Mouse (Mus musculus) CH12.LX (cell line): ENCODE results near the gene Tbcb. TPM values are rescaled to one million over a fixed set of nuclear protein-coding genes. Genes with fewer than 3 reads are reported as not detected.

Experiments
- DNase-seq: peaks from one replicate; pipeline ENCODE4 v3.0.0-alpha.2; 2013; ENCODE audit errors: extremely low read depth
- H3K27ac ChIP-seq: 2 replicates; pipeline ENCODE4 v1.5.1; 2012; ENCODE audit warnings: low read depth, mild to moderate bottlenecking, control low read depth, moderate library complexity; ENCODE audit not compliant: insufficient read depth
- H3K27me3 ChIP-seq: replicated peaks from 2 replicates; pipeline ENCODE3; 2012; ENCODE audit warnings: inconsistent platforms
- H3K36me3 ChIP-seq, 2 experiments: replicated peaks in 1 of 2; 2 replicates each; pipeline versions ENCODE3 to v1.6.1; 2012; ENCODE audit warnings: inconsistent platforms in 1 of 2, low read length in 1 of 2, mild to moderate bottlenecking in 1 of 2, mixed read lengths in 1 of 2, moderate library complexity in 1 of 2; ENCODE audit not compliant: control insufficient read depth in 1 of 2, insufficient read depth in 1 of 2
- H3K4me1 ChIP-seq, 2 experiments: 2 replicates each; pipeline ENCODE4 v1.6.1; 2012; ENCODE audit warnings: inconsistent platforms in 1 of 2, moderate library complexity in 1 of 2; ENCODE audit not compliant: insufficient read depth in 2 of 2, control insufficient read depth in 1 of 2
- H3K4me2 ChIP-seq: 2 replicates; pipeline ENCODE4 v1.6.1; 2012; ENCODE audit warnings: low read depth, mild to moderate bottlenecking, control low read depth; ENCODE audit not compliant: poor library complexity, insufficient read depth, severe bottlenecking
- H3K4me3 ChIP-seq, 3 experiments: fragments of 150-350 bp in 1 of 3; sonication (generic) in 1 of 3; replicated peaks in 1 of 3; 2 replicates each; pipeline versions ENCODE3 to v1.5.1; 2011 to 2012; ENCODE audit warnings: low read depth in 2 of 3, low read length in 2 of 3, mild to moderate bottlenecking in 2 of 3, moderate library complexity in 2 of 3, control low read depth in 1 of 3, improper control_type of control experiment in 1 of 3, inconsistent platforms in 1 of 3, mixed read lengths in 1 of 3; ENCODE audit not compliant: poor library complexity in 1 of 3
- H3K79me2 ChIP-seq: replicated peaks from 2 replicates; pipeline ENCODE4 v1.6.1; 2012; ENCODE audit warnings: mild to moderate bottlenecking, moderate library complexity; ENCODE audit not compliant: control insufficient read depth, poor library complexity, insufficient read depth, severe bottlenecking; ENCODE audit errors: extremely low read depth
- H3K9ac ChIP-seq: 2 replicates; pipeline ENCODE4 v1.6.1; 2012; ENCODE audit warnings: low read depth, mild to moderate bottlenecking, control low read depth, moderate library complexity; ENCODE audit not compliant: insufficient read depth
- H3K9me3 ChIP-seq: replicated peaks from 2 replicates; pipeline ENCODE3; 2012; ENCODE audit warnings: low read length, inconsistent platforms, mixed read lengths
- BHLHE40 ChIP-seq: IDR thresholded peaks from 2 replicates; pipeline ENCODE4 v1.6.1; 2011; ENCODE audit warnings: mild to moderate bottlenecking, low read depth, low read length, improper control_type of control experiment
- CTCF ChIP-seq, 2 experiments: IDR thresholded peaks in 1 of 2; conservative IDR thresholded peaks in 1 of 2; 2 replicates each; pipeline ENCODE4 v1.5.1; 2011 to 2012; ENCODE audit warnings: low read depth in 2 of 2, low read length in 2 of 2, improper control_type of control experiment in 1 of 2, inconsistent platforms in 1 of 2, mild to moderate bottlenecking in 1 of 2, moderate library complexity in 1 of 2
- E2F4 ChIP-seq: IDR thresholded peaks from 2 replicates; pipeline ENCODE4 v1.6.1; 2011; ENCODE audit warnings: low read depth, low read length, improper control_type of control experiment; ENCODE audit not compliant: insufficient replicate concordance
- GABPA ChIP-seq: IDR thresholded peaks from 2 replicates; pipeline ENCODE4 v1.6.1; 2012; ENCODE audit warnings: low read depth, low read length, improper control_type of control experiment, inconsistent platforms; ENCODE audit not compliant: insufficient replicate concordance
- HCFC1 ChIP-seq: IDR thresholded peaks from 2 replicates; pipeline ENCODE4 v1.6.1; 2012; ENCODE audit warnings: low read depth, mild to moderate bottlenecking, inconsistent platforms, low read length, improper control_type of control experiment
- IRF4 ChIP-seq: IDR thresholded peaks from 2 replicates; pipeline ENCODE4 v1.6.1; 2014; ENCODE audit warnings: low read depth, mild to moderate bottlenecking, inconsistent platforms, low read length, improper control_type of control experiment
- JUN ChIP-seq: IDR thresholded peaks from 2 replicates; pipeline ENCODE4 v1.6.1; 2011; ENCODE audit warnings: low read depth, mild to moderate bottlenecking, low read length, improper control_type of control experiment, moderate library complexity; ENCODE audit not compliant: insufficient read depth
- KAT2A ChIP-seq: IDR thresholded peaks from 2 replicates; pipeline ENCODE4 v1.6.1; 2012; ENCODE audit warnings: low read length, improper control_type of control experiment, inconsistent platforms; ENCODE audit not compliant: insufficient replicate concordance
- MAX ChIP-seq: IDR thresholded peaks from 2 replicates; pipeline ENCODE4 v1.6.1; 2011; ENCODE audit warnings: low read length, improper control_type of control experiment
- MEF2A ChIP-seq: IDR thresholded peaks from 2 replicates; pipeline ENCODE4 v1.6.1; 2014; ENCODE audit warnings: low read depth, mild to moderate bottlenecking, inconsistent platforms, low read length, improper control_type of control experiment, borderline replicate concordance
- MYC ChIP-seq: IDR thresholded peaks from 2 replicates; pipeline ENCODE4 v1.6.1; 2011; ENCODE audit warnings: low read depth, mild to moderate bottlenecking, improper control_type of control experiment, low read length
- NELFE ChIP-seq: IDR thresholded peaks from 2 replicates; pipeline ENCODE4 v1.6.1; 2011; ENCODE audit warnings: low read depth, low read length, improper control_type of control experiment
- PAX5 ChIP-seq: IDR thresholded peaks from 2 replicates; pipeline ENCODE4 v1.6.1; 2012; ENCODE audit warnings: low read length, inconsistent platforms, mixed read lengths
- RAD21 ChIP-seq: IDR thresholded peaks from 2 replicates; pipeline ENCODE4 v1.6.1; 2011; ENCODE audit warnings: low read depth, mild to moderate bottlenecking, low read length, improper control_type of control experiment, moderate library complexity
- RCOR1 ChIP-seq: conservative IDR thresholded peaks from 2 replicates; pipeline ENCODE4 v1.6.1; 2012; ENCODE audit warnings: low read depth, mild to moderate bottlenecking, inconsistent platforms, low read length, improper control_type of control experiment
- SMC3 ChIP-seq: IDR thresholded peaks from 2 replicates; pipeline ENCODE4 v1.6.1; 2011; ENCODE audit warnings: low read depth, low read length, improper control_type of control experiment
- TBP ChIP-seq: conservative IDR thresholded peaks from 2 replicates; pipeline ENCODE4 v1.6.1; 2011; ENCODE audit warnings: low read depth, low read length, improper control_type of control experiment
- TCF12 ChIP-seq: IDR thresholded peaks from 2 replicates; pipeline ENCODE4 v1.6.1; 2014; ENCODE audit warnings: low read depth, mild to moderate bottlenecking, inconsistent platforms, low read length, improper control_type of control experiment
- UBTF ChIP-seq: IDR thresholded peaks from 2 replicates; pipeline ENCODE4 v1.6.1; 2012; ENCODE audit warnings: low read depth, mild to moderate bottlenecking, inconsistent platforms, low read length, improper control_type of control experiment, moderate library complexity
- ZC3H11A ChIP-seq: IDR thresholded peaks from 2 replicates; pipeline ENCODE4 v1.6.1; 2012; ENCODE audit warnings: low read depth, mild to moderate bottlenecking, inconsistent platforms, low read length, improper control_type of control experiment
- ZMIZ1 ChIP-seq: IDR thresholded peaks from 2 replicates; pipeline ENCODE4 v1.6.1; 2012; ENCODE audit warnings: low read depth, mild to moderate bottlenecking, inconsistent platforms, low read length, improper control_type of control experiment
- dilution Hi-C: fragments of 300-500 bp; cut with MboI; formaldehyde crosslinking; loops from 2 replicates; pipeline ENCODE4 v1.14.3; 2020; ENCODE audit warnings: low sequenced_read_pairs; ENCODE audit not compliant: extremely low pct_unique_long_range_greater_than_20kb, extremely low pct_ligation_motif_present
- in situ Hi-C: fragments of 300-500 bp; cut with MboI; formaldehyde crosslinking; loops from 3 replicates; pipeline ENCODE4 v1.14.3; 2019; ENCODE audit warnings: low sequenced_read_pairs, low pct_ligation_motif_present, low pct_unique_long_range_greater_than_20kb, mixed read lengths
- polyA plus RNA-seq: library from polyadenylated mRNA; unstranded; fragments of >175 nt; gene quantifications from 2 replicates; pipeline ENCODE4 v1.2.1, GENCODE M21; 2012; ENCODE audit warnings: low read depth; ENCODE audit not compliant: insufficient read length
- total RNA-seq, 2 experiments: library from RNA; depleted of rRNA; stranded (reverse); fragments of 300-350 nt in 1 of 2; fragments of >200 nt in 1 of 2; gene quantifications; 2 replicates each; pipeline ENCODE4 v1.2.3; 2012 to 2014

The Tbcb gene
- total and polyA plus RNA-seq, 3 experiments, result 57.7 to 89.6 (median 79.9) TPM

DNA sequence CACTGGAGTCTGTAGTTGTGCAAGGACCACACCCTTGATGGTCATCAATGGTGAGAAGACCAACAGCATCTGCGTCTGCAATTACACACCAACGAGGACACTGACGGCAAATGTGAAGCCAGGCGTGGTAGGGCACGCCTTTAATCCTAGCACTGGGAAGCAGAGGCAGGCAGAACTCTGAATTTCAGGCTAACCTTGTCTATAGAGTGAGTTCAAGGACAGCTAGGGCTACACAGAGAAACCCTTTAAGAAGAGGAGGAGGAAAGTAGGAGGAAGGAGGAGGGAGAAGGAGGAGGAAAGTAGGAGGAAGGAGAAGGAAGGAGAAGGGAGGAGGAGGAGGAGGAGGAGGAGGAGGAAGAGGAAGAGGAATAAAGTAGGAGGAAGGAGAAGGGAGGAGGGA lies 33.5 kb upstream of the Tbcb start:
- Histone ChIP-seq H3K36me3 (peaks cover 63 to 87% of the 10 kb centered on the region in 2 experiments), H3K27me3 (no peaks in the 10 kb centered on the region), H3K4me3 (no peak overlapping the region), H3K4me1 (peaks cover 0 to 5% of the 10 kb centered on the region in 2 experiments; a peak in 2 of 4 replicates), H3K9ac (no peak overlapping the region), H3K4me2 (no peak overlapping the region), H3K79me2 (no peaks in the 10 kb centered on the region), H3K9me3 (no peaks in the 10 kb centered on the region), H3K27ac (no peak overlapping the region)
- DNase-seq, result no peak
- dilution Hi-C loops, result no loop called here
- TF ChIP-seq GABPA, result no peak
- TF ChIP-seq KAT2A, result no peak
- no peak for TF ChIP-seq JUN
- TF ChIP-seq NELFE, result no peak
- TF ChIP-seq MAX, result no peak
- TF ChIP-seq RCOR1, result no peak
- TF ChIP-seq BHLHE40, result no peak
- TF ChIP-seq HCFC1, result no peak
- no peak for TF ChIP-seq E2F4
- no peak for TF ChIP-seq ZC3H11A
- no peak for TF ChIP-seq SMC3
- no peak for TF ChIP-seq MEF2A
- TF ChIP-seq RAD21, result no peak
- TF ChIP-seq IRF4, result no peak
- no peak for TF ChIP-seq ZMIZ1
- TF ChIP-seq CTCF (conservative IDR thresholded peaks at IDR 0.05 in 1 of 2, IDR thresholded peaks at IDR 0.05 in 1 of 2; ENCODE audit: low read depth in 2 of 2, low read length in 2 of 2), result no peak
- TF ChIP-seq, all 38 proteins: peak for 0
- in situ Hi-C loops, result no loop called here

DNA sequence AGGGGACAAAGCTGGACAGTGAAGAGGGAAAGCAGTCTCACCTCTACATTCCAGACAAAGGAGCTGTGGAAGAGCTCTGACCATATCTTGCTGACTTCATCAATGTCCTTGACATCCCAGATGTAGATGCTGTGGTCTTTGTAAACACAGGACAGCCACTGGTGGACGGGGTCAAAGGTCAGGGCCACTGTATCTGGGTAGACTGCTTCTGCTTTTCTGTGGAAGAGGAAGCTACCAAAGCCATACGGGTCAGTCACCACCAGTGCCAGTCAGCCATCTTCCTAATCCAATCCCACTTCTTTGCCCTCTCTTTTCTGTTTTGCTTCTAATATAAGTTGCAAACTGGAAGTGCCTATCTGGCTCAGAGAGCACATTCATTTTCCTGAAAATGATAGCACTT lies 33.0 kb upstream of the Tbcb start:
- no peak for DNase-seq
- Histone ChIP-seq H3K4me1 (peaks cover 0 to 5% of the 10 kb centered on the region in 2 experiments; a peak in 2 of 4 replicates), H3K4me2 (no peak overlapping the region), H3K9me3 (no peaks in the 10 kb centered on the region), H3K9ac (no peak overlapping the region), H3K4me3 (no peak overlapping the region), H3K27ac (no peak overlapping the region), H3K79me2 (no peaks in the 10 kb centered on the region), H3K27me3 (no peaks in the 10 kb centered on the region), H3K36me3 (peaks cover 58 to 86% of the 10 kb centered on the region in 2 experiments)
- dilution Hi-C loops, result no loop called here
- TF ChIP-seq RAD21 (no peak), TCF12 (no peak), SMC3 (no peak), PAX5 (no peak), TBP (no peak), UBTF (no peak), MYC (no peak)
- in situ Hi-C loops, result no loop called here
